Mouse (Mus musculus) embryonic fibroblast, embryonic 13.5 days (primary cell): ENCODE measurements around the gene Tsen34. TPM values are rescaled to one million over a fixed set of nuclear protein-coding genes. Genes with fewer than 3 reads are reported as not detected.
"Not testable (repeated sequence)": the region's sequence is repeated elsewhere in the genome, so short reads cannot be mapped to it uniquely, and the experiment has no call there.

ENCODE experiments used
- H3K27ac ChIP-seq: 2 replicates; pipeline ENCODE4 v1.5.1; 2012; ENCODE audit warnings: low read length, control low read depth, inconsistent platforms; ENCODE audit not compliant: insufficient read depth
- H3K4me1 ChIP-seq: 2 replicates; pipeline ENCODE4 v1.6.1; 2011; ENCODE audit warnings: low read length; ENCODE audit not compliant: control insufficient read depth, insufficient read depth
- H3K4me3 ChIP-seq: 2 replicates; pipeline ENCODE4 v1.5.1; 2011; ENCODE audit warnings: mild to moderate bottlenecking, control low read depth, low read length; ENCODE audit not compliant: insufficient read depth
- CTCF ChIP-seq: IDR thresholded peaks from 2 replicates; pipeline ENCODE4 v1.5.1; 2011; ENCODE audit warnings: mild to moderate bottlenecking, control low read depth, low read length, moderate library complexity, borderline replicate concordance; ENCODE audit not compliant: insufficient read depth
- POLR2A ChIP-seq: IDR thresholded peaks from 2 replicates; pipeline ENCODE4 v1.6.1; 2011; ENCODE audit warnings: low read depth, mild to moderate bottlenecking, control low read depth, low read length, moderate library complexity
- polyA plus RNA-seq: library from polyadenylated mRNA; stranded (reverse); fragments of >200 nt; gene quantifications from 2 replicates; pipeline ENCODE4 v1.2.4, GENCODE M21; 2011; ENCODE audit warnings: low read depth; ENCODE audit not compliant: missing spikeins, insufficient read length

The Tsen34 gene
- polyA plus RNA-seq, 1 experiment = 85.6 TPM

DNA sequence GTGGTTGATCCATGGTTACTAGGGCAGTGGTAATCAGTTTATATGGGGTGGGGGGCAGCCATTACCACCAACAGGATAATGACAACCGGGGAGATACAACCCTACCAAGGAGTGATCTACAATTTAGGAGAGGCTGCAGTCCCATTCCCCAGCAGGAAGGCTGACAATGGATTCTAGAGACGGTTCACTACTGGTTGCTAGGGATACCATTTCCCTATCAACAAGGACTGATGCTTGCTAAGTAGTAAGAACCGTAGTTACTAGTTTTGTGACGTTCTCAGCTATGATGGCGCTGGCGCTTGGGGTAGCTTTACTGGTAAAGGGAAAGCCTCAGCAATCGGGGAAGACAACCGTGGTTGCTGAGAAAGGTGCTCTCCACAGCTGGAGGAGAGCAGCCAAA is 8.0 kb upstream of the Tsen34 start:
- no peaks in the 10 kb centered on the region for H3K4me1 ChIP-seq
- H3K27ac ChIP-seq = no peak overlapping the region
- no peak overlapping the region for H3K4me3 ChIP-seq
- TF ChIP-seq CTCF = no peak
- TF ChIP-seq POLR2A = no peak

DNA sequence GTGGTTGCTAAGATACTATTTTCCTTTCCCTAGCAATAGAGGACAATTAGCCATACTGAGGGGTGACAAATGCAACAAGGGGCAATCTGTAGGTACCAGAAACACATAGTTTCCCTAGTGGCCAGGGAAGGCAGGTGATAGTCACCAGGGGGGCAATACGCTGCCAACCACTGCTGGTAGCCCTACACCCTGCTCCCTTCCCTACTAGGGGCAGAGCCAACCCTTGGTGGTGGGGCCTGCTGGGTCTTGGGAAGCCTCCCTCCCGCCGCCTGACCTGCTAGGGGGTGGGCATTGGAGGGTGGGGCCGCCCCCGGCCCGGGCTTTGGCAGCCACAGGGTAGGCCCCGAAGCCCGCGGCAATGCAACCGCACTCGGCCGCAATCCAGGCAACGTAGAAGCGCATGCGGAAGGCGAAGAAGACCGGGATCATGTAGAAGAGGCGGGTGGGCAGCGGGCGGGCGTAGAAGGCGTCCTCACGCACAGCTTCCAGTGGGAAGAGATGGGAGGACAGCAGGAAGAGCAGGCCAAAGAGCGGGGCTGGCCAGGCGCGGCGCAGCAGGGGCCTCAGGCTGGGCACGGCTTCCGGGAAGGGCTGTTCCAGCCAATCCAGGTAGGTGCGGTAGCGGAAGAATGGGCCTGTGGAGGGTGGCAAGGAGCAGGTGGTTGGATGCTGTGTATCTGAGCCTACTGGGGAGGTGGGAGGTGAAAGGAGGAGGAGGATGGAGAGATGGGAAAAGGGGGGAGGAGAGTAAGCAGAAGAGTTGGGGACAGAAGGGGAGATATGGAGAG is 7.1 kb upstream of the Tsen34 start:
- Histone ChIP-seq H3K27ac (no peak overlapping the region), H3K4me3 (no peak overlapping the region), H3K4me1 (no peaks in the 10 kb centered on the region)
- no peak for TF ChIP-seq CTCF

DNA sequence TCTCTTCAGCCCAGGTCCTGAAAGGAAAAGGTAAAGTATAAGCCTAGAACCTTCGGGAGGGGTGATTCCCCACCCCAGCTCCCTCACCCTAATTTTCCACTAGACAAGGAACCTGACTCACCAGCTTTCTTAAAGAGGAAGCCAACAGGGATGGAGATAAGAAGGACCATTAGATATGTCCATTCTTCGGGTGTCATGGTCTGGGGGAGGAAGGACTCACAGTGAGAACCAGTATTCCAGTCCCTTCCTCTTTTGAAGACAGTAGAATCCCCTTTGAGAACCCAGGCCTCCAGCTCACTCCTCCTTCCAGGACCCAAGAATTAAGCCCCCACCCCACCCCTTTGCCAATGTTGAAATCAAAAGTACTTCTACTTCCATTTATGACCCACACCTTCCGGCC is 744 bp upstream of the Tsen34 start:
- no peaks in the 10 kb centered on the region; the same call in 1 of the 2 replicates for H3K4me1 ChIP-seq
- peak overlapping the region; percentile 91; the same call in 1 of the 2 replicates for H3K27ac ChIP-seq
- peak overlapping the region; percentile 80 for H3K4me3 ChIP-seq
- no peak for TF ChIP-seq CTCF
- TF ChIP-seq POLR2A = no peak

DNA sequence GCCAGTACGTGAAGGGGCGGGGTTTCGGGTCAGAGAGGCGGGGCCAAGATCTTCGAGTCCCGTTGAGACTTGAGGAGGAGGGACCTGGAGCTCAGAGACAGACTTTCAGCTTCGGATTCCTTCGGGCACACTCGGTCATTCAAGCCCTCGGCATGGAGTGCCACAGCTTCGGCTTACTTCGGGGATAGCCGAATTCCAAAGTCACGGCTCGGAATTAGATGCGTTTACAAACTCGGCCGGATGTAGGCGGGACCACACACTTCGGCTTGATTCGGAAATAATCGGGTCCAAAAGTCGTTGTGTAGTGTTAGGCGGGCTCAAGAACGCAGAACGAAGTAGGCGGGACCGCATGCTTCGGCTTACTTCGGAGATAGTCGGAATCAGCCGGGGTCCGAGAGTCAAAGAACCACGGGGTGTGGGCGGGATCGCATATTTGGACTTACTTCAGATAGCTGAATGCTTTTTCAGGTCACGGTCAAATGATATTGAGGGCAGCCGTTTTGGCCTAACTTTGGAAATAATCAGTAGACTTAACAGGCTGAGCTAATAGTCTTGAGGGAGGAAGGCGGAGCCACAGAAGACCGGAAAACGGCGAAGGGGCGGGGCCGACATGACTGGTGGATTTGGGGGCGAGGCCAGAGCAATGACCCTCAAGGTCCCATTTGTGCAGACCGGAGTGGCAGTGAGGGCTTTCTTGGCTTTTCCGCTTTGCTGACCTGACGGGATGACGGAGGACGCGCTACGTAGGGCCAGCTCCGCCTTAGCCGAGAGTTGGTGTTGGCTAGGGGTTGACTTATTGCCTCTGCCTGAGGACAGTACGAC is 535 bp downstream of the Tsen34 start, which contains the start of gene Mboat7:
Gene Mboat7, minus strand, starts transcription at position 537 of the 822 bp plus-strand sequence.
- H3K4me1 ChIP-seq = no peaks in the 10 kb centered on the region; the same call in 1 of the 2 replicates
- H3K4me3 ChIP-seq = peak within 1 kb of the TSS; percentile 80
- TF ChIP-seq POLR2A (peak; percentile 55), CTCF (no peak)
- H3K27ac ChIP-seq = peak within 1 kb of the TSS; percentile 91

DNA sequence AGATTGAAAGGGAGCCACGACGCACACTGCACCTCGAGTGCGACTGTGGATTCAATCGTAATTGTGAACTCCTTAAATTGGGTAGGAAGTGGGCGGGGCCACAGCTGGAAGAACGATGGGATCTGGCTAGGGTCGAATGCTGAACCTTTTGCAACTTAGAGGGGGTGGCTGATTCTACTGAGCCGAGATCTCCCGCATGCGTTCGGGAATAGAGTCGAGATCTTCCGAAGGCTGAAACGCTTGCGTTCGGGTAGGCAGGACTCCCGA is 1.1 kb downstream of the Tsen34 start:
- H3K27ac ChIP-seq = peak overlapping the region; percentile 91
- peak overlapping the region; percentile 80 for H3K4me3 ChIP-seq
- no peaks in the 10 kb centered on the region; the same call in 1 of the 2 replicates for H3K4me1 ChIP-seq
- TF ChIP-seq POLR2A = peak; percentile 97; the same call in 1 of the 2 replicates
- TF ChIP-seq CTCF = no peak

DNA sequence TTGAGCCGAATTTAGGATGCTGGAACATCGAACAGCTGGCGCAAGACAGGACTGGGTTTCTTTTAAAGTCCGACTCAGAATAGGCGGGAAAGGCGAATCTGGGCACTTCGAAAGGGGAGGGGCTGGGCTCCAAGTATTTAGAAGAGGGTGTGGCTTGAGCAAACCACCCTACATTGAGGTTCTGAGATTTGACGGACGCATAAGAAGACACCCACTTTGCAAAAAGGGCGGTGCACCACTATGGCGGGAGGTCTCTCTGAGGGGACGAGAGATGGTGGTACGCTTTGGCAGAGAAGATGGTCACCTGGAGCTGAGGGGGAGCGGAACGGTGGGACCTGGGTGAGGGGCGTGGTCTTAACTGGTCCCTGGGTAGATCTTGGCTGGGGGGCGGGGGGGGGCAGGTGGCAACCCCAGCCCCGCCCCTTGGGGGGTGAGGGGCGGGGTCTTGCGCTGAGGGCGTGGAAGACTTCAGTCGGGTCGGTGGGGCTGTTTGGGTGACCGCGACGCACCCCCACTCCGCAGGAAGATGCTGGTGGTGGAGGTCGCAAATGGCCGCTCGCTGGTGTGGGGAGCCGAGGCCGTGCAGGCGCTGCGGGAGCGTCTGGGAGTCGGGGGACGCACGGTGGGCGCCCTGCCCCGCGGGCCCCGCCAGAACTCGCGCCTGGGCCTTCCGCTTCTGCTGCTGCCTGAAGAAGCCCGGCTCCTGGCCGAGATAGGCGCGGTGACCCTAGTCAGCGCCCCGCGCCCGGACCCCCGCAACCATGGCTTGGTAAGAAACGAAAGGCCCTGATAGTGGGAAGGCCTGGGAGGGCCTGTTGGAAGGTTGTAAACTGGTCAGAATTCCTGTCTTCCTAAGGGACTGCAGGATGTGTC is 1.6 kb downstream of the Tsen34 start:
- no peak for TF ChIP-seq CTCF
- peak; percentile 55; the same call in 1 of the 2 replicates for TF ChIP-seq POLR2A
- Histone ChIP-seq H3K4me3 (peak overlapping the region; percentile 80), H3K27ac (peak overlapping the region; percentile 91)

DNA sequence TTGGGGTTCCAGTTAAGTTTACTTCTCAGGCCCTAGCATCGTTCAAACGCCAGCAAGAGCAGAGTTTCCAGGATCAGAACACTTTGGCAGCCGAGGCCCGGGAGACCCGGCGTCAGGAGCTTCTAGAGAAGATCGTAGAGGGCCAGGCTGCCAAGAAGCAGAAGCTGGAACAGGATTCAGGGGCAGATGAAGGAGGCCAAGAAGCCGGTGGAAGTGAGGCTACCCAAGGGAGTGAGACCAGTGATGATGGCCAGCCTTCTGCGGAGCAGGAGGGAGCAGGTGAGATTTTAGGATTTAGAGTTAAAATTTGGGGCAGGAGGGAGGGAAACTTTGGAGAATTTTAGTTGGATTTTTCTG is 2.3 kb downstream of the Tsen34 start:
- H3K27ac ChIP-seq = peak overlapping the region; percentile 7; the same call in 1 of the 2 replicates

More for the DNA sequence above, 1.6 kb downstream of the Tsen34 start:
- H3K4me1 ChIP-seq = no peaks in the 10 kb centered on the region; the same call in 1 of the 2 replicates

DNA sequence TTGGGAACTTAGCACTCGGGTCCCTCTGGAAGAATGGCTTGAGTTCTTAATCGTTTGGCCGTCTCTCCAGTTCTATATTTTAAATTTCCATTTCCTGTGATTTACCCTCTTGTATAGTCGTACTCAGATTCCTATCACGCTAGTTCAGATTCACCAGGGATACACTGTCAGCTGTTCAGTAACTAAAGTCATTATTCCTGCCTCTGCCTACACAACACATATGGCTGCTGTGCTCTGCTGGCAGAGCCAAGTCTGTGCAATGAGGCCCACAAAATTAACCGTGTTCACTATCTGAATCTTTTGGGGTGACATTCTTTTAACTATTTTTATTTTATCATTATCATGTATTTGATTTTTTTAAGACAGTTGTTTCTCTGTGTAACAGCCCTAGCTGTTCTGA is 5.8 kb downstream of the Tsen34 start:
- TF ChIP-seq CTCF (no peak), POLR2A (no peak)
- Histone ChIP-seq H3K27ac (no peak overlapping the region), H3K4me3 (no peak overlapping the region), H3K4me1 (no peaks in the 10 kb centered on the region)

More for the DNA sequence above, 2.3 kb downstream of the Tsen34 start:
- not testable (repeated sequence) for H3K4me1 ChIP-seq
- H3K4me3 ChIP-seq = peak overlapping the region; percentile 80

DNA sequence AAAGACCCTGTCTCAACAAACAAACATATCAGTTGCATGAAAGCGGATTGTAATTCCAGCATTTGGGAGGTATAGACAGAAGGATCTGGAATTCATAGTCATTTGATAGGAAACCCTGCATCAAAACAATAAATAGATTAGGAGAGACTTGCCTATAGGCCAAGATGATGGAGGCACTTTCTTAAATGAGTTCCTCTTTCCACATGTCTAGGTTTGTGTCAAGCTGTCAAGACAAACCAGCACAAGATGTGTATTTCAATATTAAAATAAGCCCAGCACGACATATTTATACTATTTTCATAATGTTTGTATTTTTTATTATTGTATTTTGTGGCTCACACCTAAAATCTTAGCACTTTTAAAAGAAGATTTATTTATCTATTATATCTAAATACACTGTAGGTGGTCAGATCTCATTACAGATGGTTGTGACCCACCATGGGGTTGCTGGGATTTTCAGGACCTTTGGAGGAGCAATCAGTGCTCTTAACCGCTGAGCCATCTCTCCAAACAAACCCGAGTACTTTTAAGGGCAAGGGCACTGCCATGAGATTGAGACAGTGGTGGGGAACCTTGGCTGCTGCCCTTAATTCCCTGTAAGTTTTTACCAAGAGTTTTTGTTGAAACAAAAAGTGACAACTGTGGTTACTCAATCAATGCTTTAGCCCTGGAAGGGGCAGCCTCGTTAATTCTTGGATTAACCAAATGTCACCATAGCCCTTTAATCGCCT is 10.7 kb downstream of the Tsen34 start:
- H3K4me1 ChIP-seq = peaks cover 5% of the 10 kb centered on the region
- H3K27ac ChIP-seq = peak overlapping the region; percentile 17; the same call in 1 of the 2 replicates
- TF ChIP-seq CTCF (no peak), POLR2A (no peak)
- no peak overlapping the region for H3K4me3 ChIP-seq
